Mouse (Mus musculus): ENCODE data around the gene Aup1. TPM values are rescaled to one million over a fixed set of nuclear protein-coding genes. Genes with fewer than 3 reads are reported as not detected.

Aup1 gene
- total RNA-seq (2017): 221 and 242 TPM in 2 replicates

- ATAC-seq (ENCODE audit: extremely low read depth, insufficient number of reproducible peaks, low FRiP score, poor library complexity, severe bottlenecking): peak; percentile 93
Observed at GRCm38 (mm10) chr6:83054074-83054851, at the start of gene Aup1. Aup1 (plus strand) TSS chr6:83054521.

GRCm38 (mm10) chr6:83004872-83005271, 49.4 kb upstream of the Aup1 start:
- ATAC-seq (ENCODE audit: extremely low read depth, insufficient number of reproducible peaks, low FRiP score, poor library complexity, severe bottlenecking): peak; percentile 80

GRCm38 (mm10) chr6:83005444-83006011, 48.8 kb upstream of the Aup1 start:
- no peak for ATAC-seq (ENCODE audit: extremely low read depth, insufficient number of reproducible peaks, low FRiP score, poor library complexity, severe bottlenecking)

- ATAC-seq (ENCODE audit: extremely low read depth, insufficient number of reproducible peaks, low FRiP score, poor library complexity, severe bottlenecking): no peak
Observed at GRCm38 (mm10) chr6:83006114-83006513, 48.2 kb upstream of the Aup1 start.

GRCm38 (mm10) chr6:83008659-83009058, 45.7 kb upstream of the Aup1 start:
- peak; percentile 38; the same call in 1 of the 2 replicates for ATAC-seq (ENCODE audit: extremely low read depth, insufficient number of reproducible peaks, low FRiP score, poor library complexity, severe bottlenecking)

- no peak for ATAC-seq (ENCODE audit: extremely low read depth, insufficient number of reproducible peaks, low FRiP score, poor library complexity, severe bottlenecking)
Observed at GRCm38 (mm10) chr6:83010010-83010409, 44.3 kb upstream of the Aup1 start.

- no peak for ATAC-seq (ENCODE audit: extremely low read depth, insufficient number of reproducible peaks, low FRiP score, poor library complexity, severe bottlenecking)
Observed at GRCm38 (mm10) chr6:83011255-83011654, 43.1 kb upstream of the Aup1 start.

- no peak for ATAC-seq (ENCODE audit: extremely low read depth, insufficient number of reproducible peaks, low FRiP score, poor library complexity, severe bottlenecking)
Observed at GRCm38 (mm10) chr6:83011756-83012155, 42.6 kb upstream of the Aup1 start.

GRCm38 (mm10) chr6:83013444-83013843, 40.9 kb upstream of the Aup1 start:
- ATAC-seq (ENCODE audit: extremely low read depth, insufficient number of reproducible peaks, low FRiP score, poor library complexity, severe bottlenecking): peak; percentile 62; the same call in 1 of the 2 replicates

- no peak for ATAC-seq (ENCODE audit: extremely low read depth, insufficient number of reproducible peaks, low FRiP score, poor library complexity, severe bottlenecking)
Observed at GRCm38 (mm10) chr6:83014482-83015466, 39.5 kb upstream of the Aup1 start.

GRCm38 (mm10) chr6:83015749-83016148, 38.6 kb upstream of the Aup1 start:
- ATAC-seq (ENCODE audit: extremely low read depth, insufficient number of reproducible peaks, low FRiP score, poor library complexity, severe bottlenecking): no peak

GRCm38 (mm10) chr6:83017190-83017589, 37.1 kb upstream of the Aup1 start:
- no peak for ATAC-seq (ENCODE audit: extremely low read depth, insufficient number of reproducible peaks, low FRiP score, poor library complexity, severe bottlenecking)

- ATAC-seq (ENCODE audit: extremely low read depth, insufficient number of reproducible peaks, low FRiP score, poor library complexity, severe bottlenecking): no peak
Observed at GRCm38 (mm10) chr6:83019044-83019443, 35.3 kb upstream of the Aup1 start.

GRCm38 (mm10) chr6:83020121-83020520, 34.2 kb upstream of the Aup1 start:
- ATAC-seq (ENCODE audit: extremely low read depth, insufficient number of reproducible peaks, low FRiP score, poor library complexity, severe bottlenecking): no peak

- ATAC-seq (ENCODE audit: extremely low read depth, insufficient number of reproducible peaks, low FRiP score, poor library complexity, severe bottlenecking): no peak
Observed at GRCm38 (mm10) chr6:83020836-83021593, 33.3 kb upstream of the Aup1 start.

GRCm38 (mm10) chr6:83023008-83023407, 31.3 kb upstream of the Aup1 start:
- no peak for ATAC-seq (ENCODE audit: extremely low read depth, insufficient number of reproducible peaks, low FRiP score, poor library complexity, severe bottlenecking)

- ATAC-seq (ENCODE audit: extremely low read depth, insufficient number of reproducible peaks, low FRiP score, poor library complexity, severe bottlenecking): no peak
Observed at GRCm38 (mm10) chr6:83023786-83024185, 30.5 kb upstream of the Aup1 start.

GRCm38 (mm10) chr6:83024421-83024820, 29.9 kb upstream of the Aup1 start:
- ATAC-seq (ENCODE audit: extremely low read depth, insufficient number of reproducible peaks, low FRiP score, poor library complexity, severe bottlenecking): no peak

GRCm38 (mm10) chr6:83025221-83025620, 29.1 kb upstream of the Aup1 start:
- no peak for ATAC-seq (ENCODE audit: extremely low read depth, insufficient number of reproducible peaks, low FRiP score, poor library complexity, severe bottlenecking)
